Mouse (Mus musculus) CH12.LX (cell line): ENCODE results near the gene Esyt2. TPM values are rescaled to one million over a fixed set of nuclear protein-coding genes. Genes with fewer than 3 reads are reported as not detected.
A peak's percentile ranks its signal among the peaks of the same experiment; 100 is the strongest.

Experiments used
- DNase-seq: peaks from one replicate; pipeline ENCODE4 v3.0.0-alpha.2; 2013; ENCODE audit errors: extremely low read depth
- H3K27ac ChIP-seq: 2 replicates; pipeline ENCODE4 v1.5.1; 2012; ENCODE audit warnings: low read depth, mild to moderate bottlenecking, control low read depth, moderate library complexity; ENCODE audit not compliant: insufficient read depth
- H3K27me3 ChIP-seq: replicated peaks from 2 replicates; pipeline ENCODE3; 2012; ENCODE audit warnings: inconsistent platforms
- H3K36me3 ChIP-seq, 2 experiments: replicated peaks in 1 of 2; 2 replicates each; pipeline versions ENCODE3 to v1.6.1; 2012; ENCODE audit warnings: inconsistent platforms in 1 of 2, low read length in 1 of 2, mild to moderate bottlenecking in 1 of 2, mixed read lengths in 1 of 2, moderate library complexity in 1 of 2; ENCODE audit not compliant: control insufficient read depth in 1 of 2, insufficient read depth in 1 of 2
- H3K4me1 ChIP-seq, 2 experiments: 2 replicates each; pipeline ENCODE4 v1.6.1; 2012; ENCODE audit warnings: inconsistent platforms in 1 of 2, moderate library complexity in 1 of 2; ENCODE audit not compliant: insufficient read depth in 2 of 2, control insufficient read depth in 1 of 2
- H3K4me2 ChIP-seq: 2 replicates; pipeline ENCODE4 v1.6.1; 2012; ENCODE audit warnings: low read depth, mild to moderate bottlenecking, control low read depth; ENCODE audit not compliant: poor library complexity, insufficient read depth, severe bottlenecking
- H3K4me3 ChIP-seq, 3 experiments: fragments of 150-350 bp in 1 of 3; sonication (generic) in 1 of 3; replicated peaks in 1 of 3; 2 replicates each; pipeline versions ENCODE3 to v1.5.1; 2011 to 2012; ENCODE audit warnings: low read depth in 2 of 3, low read length in 2 of 3, mild to moderate bottlenecking in 2 of 3, moderate library complexity in 2 of 3, control low read depth in 1 of 3, improper control_type of control experiment in 1 of 3, inconsistent platforms in 1 of 3, mixed read lengths in 1 of 3; ENCODE audit not compliant: poor library complexity in 1 of 3
- H3K79me2 ChIP-seq: replicated peaks from 2 replicates; pipeline ENCODE4 v1.6.1; 2012; ENCODE audit warnings: mild to moderate bottlenecking, moderate library complexity; ENCODE audit not compliant: control insufficient read depth, poor library complexity, insufficient read depth, severe bottlenecking; ENCODE audit errors: extremely low read depth
- H3K9ac ChIP-seq: 2 replicates; pipeline ENCODE4 v1.6.1; 2012; ENCODE audit warnings: low read depth, mild to moderate bottlenecking, control low read depth, moderate library complexity; ENCODE audit not compliant: insufficient read depth
- H3K9me3 ChIP-seq: replicated peaks from 2 replicates; pipeline ENCODE3; 2012; ENCODE audit warnings: low read length, inconsistent platforms, mixed read lengths
- BHLHE40 ChIP-seq: IDR thresholded peaks from 2 replicates; pipeline ENCODE4 v1.6.1; 2011; ENCODE audit warnings: mild to moderate bottlenecking, low read depth, low read length, improper control_type of control experiment
- CHD1 ChIP-seq: IDR thresholded peaks from 2 replicates; pipeline ENCODE4 v1.6.1; 2012; ENCODE audit warnings: low read depth, low read length, improper control_type of control experiment, inconsistent platforms
- CHD2 ChIP-seq: IDR thresholded peaks from 2 replicates; pipeline ENCODE4 v1.6.1; 2011; ENCODE audit warnings: low read length, improper control_type of control experiment
- CTCF ChIP-seq, 2 experiments: IDR thresholded peaks in 1 of 2; conservative IDR thresholded peaks in 1 of 2; 2 replicates each; pipeline ENCODE4 v1.5.1; 2011 to 2012; ENCODE audit warnings: low read depth in 2 of 2, low read length in 2 of 2, improper control_type of control experiment in 1 of 2, inconsistent platforms in 1 of 2, mild to moderate bottlenecking in 1 of 2, moderate library complexity in 1 of 2
- ELF1 ChIP-seq: IDR thresholded peaks from 2 replicates; pipeline ENCODE4 v1.6.1; 2014; ENCODE audit warnings: low read depth, mild to moderate bottlenecking, inconsistent platforms, low read length, improper control_type of control experiment
- ETS1 ChIP-seq: conservative IDR thresholded peaks from 2 replicates; pipeline ENCODE4 v1.6.1; 2012; ENCODE audit warnings: low read depth, mild to moderate bottlenecking, inconsistent platforms, low read length, improper control_type of control experiment, moderate library complexity
- GABPA ChIP-seq: IDR thresholded peaks from 2 replicates; pipeline ENCODE4 v1.6.1; 2012; ENCODE audit warnings: low read depth, low read length, improper control_type of control experiment, inconsistent platforms; ENCODE audit not compliant: insufficient replicate concordance
- IRF4 ChIP-seq: IDR thresholded peaks from 2 replicates; pipeline ENCODE4 v1.6.1; 2014; ENCODE audit warnings: low read depth, mild to moderate bottlenecking, inconsistent platforms, low read length, improper control_type of control experiment
- JUN ChIP-seq: IDR thresholded peaks from 2 replicates; pipeline ENCODE4 v1.6.1; 2011; ENCODE audit warnings: low read depth, mild to moderate bottlenecking, low read length, improper control_type of control experiment, moderate library complexity; ENCODE audit not compliant: insufficient read depth
- JUND ChIP-seq: conservative IDR thresholded peaks from 2 replicates; pipeline ENCODE4 v1.6.1; 2011; ENCODE audit warnings: low read depth, low read length, improper control_type of control experiment
- MAX ChIP-seq: IDR thresholded peaks from 2 replicates; pipeline ENCODE4 v1.6.1; 2011; ENCODE audit warnings: low read length, improper control_type of control experiment
- MAZ ChIP-seq: IDR thresholded peaks from 2 replicates; pipeline ENCODE4 v1.6.1; 2012; ENCODE audit warnings: low read depth, mild to moderate bottlenecking, inconsistent platforms, low read length, improper control_type of control experiment, moderate library complexity
- MEF2A ChIP-seq: IDR thresholded peaks from 2 replicates; pipeline ENCODE4 v1.6.1; 2014; ENCODE audit warnings: low read depth, mild to moderate bottlenecking, inconsistent platforms, low read length, improper control_type of control experiment, borderline replicate concordance
- MYC ChIP-seq: IDR thresholded peaks from 2 replicates; pipeline ENCODE4 v1.6.1; 2011; ENCODE audit warnings: low read depth, mild to moderate bottlenecking, improper control_type of control experiment, low read length
- NELFE ChIP-seq: IDR thresholded peaks from 2 replicates; pipeline ENCODE4 v1.6.1; 2011; ENCODE audit warnings: low read depth, low read length, improper control_type of control experiment
- NRF1 ChIP-seq: IDR thresholded peaks from 2 replicates; pipeline ENCODE4 v1.6.1; 2014; ENCODE audit warnings: low read depth, mild to moderate bottlenecking, inconsistent platforms, low read length, improper control_type of control experiment, moderate library complexity
- PAX5 ChIP-seq: IDR thresholded peaks from 2 replicates; pipeline ENCODE4 v1.6.1; 2012; ENCODE audit warnings: low read length, inconsistent platforms, mixed read lengths
- POLR2A ChIP-seq: IDR thresholded peaks from 2 replicates; pipeline ENCODE4 v1.6.1; 2011; ENCODE audit warnings: low read depth, mild to moderate bottlenecking, improper control_type of control experiment, low read length
- POLR2AphosphoS2 ChIP-seq: IDR thresholded peaks from 2 replicates; pipeline ENCODE4 v1.6.1; 2011; ENCODE audit warnings: low read depth, low read length, improper control_type of control experiment
- RAD21 ChIP-seq: IDR thresholded peaks from 2 replicates; pipeline ENCODE4 v1.6.1; 2011; ENCODE audit warnings: low read depth, mild to moderate bottlenecking, low read length, improper control_type of control experiment, moderate library complexity
- RCOR1 ChIP-seq: conservative IDR thresholded peaks from 2 replicates; pipeline ENCODE4 v1.6.1; 2012; ENCODE audit warnings: low read depth, mild to moderate bottlenecking, inconsistent platforms, low read length, improper control_type of control experiment
- SIN3A ChIP-seq: IDR thresholded peaks from 2 replicates; pipeline ENCODE4 v1.6.1; 2012; ENCODE audit warnings: low read length, improper control_type of control experiment, inconsistent platforms
- TBP ChIP-seq: conservative IDR thresholded peaks from 2 replicates; pipeline ENCODE4 v1.6.1; 2011; ENCODE audit warnings: low read depth, low read length, improper control_type of control experiment
- TCF12 ChIP-seq: IDR thresholded peaks from 2 replicates; pipeline ENCODE4 v1.6.1; 2014; ENCODE audit warnings: low read depth, mild to moderate bottlenecking, inconsistent platforms, low read length, improper control_type of control experiment
- UBTF ChIP-seq: IDR thresholded peaks from 2 replicates; pipeline ENCODE4 v1.6.1; 2012; ENCODE audit warnings: low read depth, mild to moderate bottlenecking, inconsistent platforms, low read length, improper control_type of control experiment, moderate library complexity
- USF1 ChIP-seq: IDR thresholded peaks from 2 replicates; pipeline ENCODE4 v1.6.1; 2014; ENCODE audit warnings: low read depth, mild to moderate bottlenecking, inconsistent platforms, low read length, improper control_type of control experiment
- ZC3H11A ChIP-seq: IDR thresholded peaks from 2 replicates; pipeline ENCODE4 v1.6.1; 2012; ENCODE audit warnings: low read depth, mild to moderate bottlenecking, inconsistent platforms, low read length, improper control_type of control experiment
- ZKSCAN1 ChIP-seq: IDR thresholded peaks from 2 replicates; pipeline ENCODE4 v1.6.1; 2012; ENCODE audit warnings: low read depth, inconsistent platforms, low read length, improper control_type of control experiment, borderline replicate concordance
- dilution Hi-C: fragments of 300-500 bp; cut with MboI; formaldehyde crosslinking; loops from 2 replicates; pipeline ENCODE4 v1.14.3; 2020; ENCODE audit warnings: low sequenced_read_pairs; ENCODE audit not compliant: extremely low pct_unique_long_range_greater_than_20kb, extremely low pct_ligation_motif_present
- in situ Hi-C: fragments of 300-500 bp; cut with MboI; formaldehyde crosslinking; loops from 3 replicates; pipeline ENCODE4 v1.14.3; 2019; ENCODE audit warnings: low sequenced_read_pairs, low pct_ligation_motif_present, low pct_unique_long_range_greater_than_20kb, mixed read lengths
- polyA plus RNA-seq: library from polyadenylated mRNA; unstranded; fragments of >175 nt; gene quantifications from 2 replicates; pipeline ENCODE4 v1.2.1, GENCODE M21; 2012; ENCODE audit warnings: low read depth; ENCODE audit not compliant: insufficient read length
- total RNA-seq, 2 experiments: library from RNA; depleted of rRNA; stranded (reverse); fragments of 300-350 nt in 1 of 2; fragments of >200 nt in 1 of 2; gene quantifications; 2 replicates each; pipeline ENCODE4 v1.2.3; 2012 to 2014

The Esyt2 gene
- total and polyA plus RNA-seq, 3 experiments, result 6.9 to 12.8 (median 8.2) TPM

GRCm38 (mm10) chr12:116404012-116404679 is 123.2 kb downstream of the Esyt2 start:
- peaks cover 22% of the 10 kb centered on the region for H3K79me2 ChIP-seq
- no peaks in the 10 kb centered on the region for H3K27me3 ChIP-seq
- H3K36me3 ChIP-seq, result peaks cover 12 to 40% of the 10 kb centered on the region in 2 experiments
- H3K4me2 ChIP-seq, result peak overlapping the region; percentile 79
- in situ Hi-C loops, result loop anchor here (25.0 kb wide), 1 partner anchor 117 kb away; the partner anchor contains the start of genes Esyt2 and Gm11027
- DNase-seq, result peak; percentile 12
- H3K4me1 ChIP-seq, result peaks cover 9 to 47% of the 10 kb centered on the region in 2 experiments
- dilution Hi-C loops, result no loop called here
- peak overlapping the region; percentile 64 to 97 (median 67) for H3K4me3 ChIP-seq
- no peak overlapping the region for H3K27ac ChIP-seq
- TF ChIP-seq CTCF (conservative IDR thresholded peaks at IDR 0.05 in 1 of 2, IDR thresholded peaks at IDR 0.05 in 1 of 2; ENCODE audit: low read depth in 2 of 2, low read length in 2 of 2) (0 out of 4 replicates have a peak, but pooled peaks of 1 of the 2 experiments have one; percentile 8), NRF1 (no peak)
- H3K9me3 ChIP-seq, result peaks cover 4% of the 10 kb centered on the region
- H3K9ac ChIP-seq, result peak overlapping the region; percentile 78

GRCm38 (mm10) chr12:116405045-116405835 is 124.2 kb downstream of the Esyt2 start, which contains the start of gene Ncapg2:
Ncapg2 (plus strand) TSS chr12:116405402.
- Histone ChIP-seq H3K79me2 (peaks cover 28% of the 10 kb centered on the region), H3K36me3 (peaks cover 20 to 45% of the 10 kb centered on the region in 2 experiments), H3K9ac (peak within 1 kb of the TSS; percentile 96), H3K27me3 (no peaks in the 10 kb centered on the region), H3K4me1 (peaks cover 9 to 52% of the 10 kb centered on the region in 2 experiments), H3K4me3 (peak within 1 kb of the TSS; percentile 92 to 97 (median 95)), H3K4me2 (peak within 1 kb of the TSS; percentile 79), H3K27ac (peak within 1 kb of the TSS; percentile 33; the same call in 1 of the 2 replicates), H3K9me3 (peaks cover 4% of the 10 kb centered on the region)
- peak; percentile 98 for DNase-seq
- in situ Hi-C loops, result loop anchor here (25.0 kb wide), 1 partner anchor 118 kb away; the partner anchor contains the start of genes Esyt2 and Gm11027
- dilution Hi-C loops, result no loop called here
- TF ChIP-seq ETS1 (peak; percentile 49; the same call in 1 of the 2 replicates), MYC (0 out of 2 replicates have a peak, but pooled peaks have one; percentile 45), NRF1 (peak; percentile 100), GABPA (no peak), UBTF (0 out of 2 replicates have a peak, but pooled peaks have one; percentile 18), IRF4 (peak; percentile 46; the same call in 1 of the 2 replicates), JUN (no peak), PAX5 (no peak), RAD21 (no peak), TBP (no peak), JUND (no peak), RCOR1 (no peak), CHD1 (peak; percentile 53; the same call in 1 of the 2 replicates), ELF1 (peak; percentile 69), USF1 (peak; percentile 3; the same call in 1 of the 2 replicates), ZKSCAN1 (peak; percentile 62), TCF12 (peak; percentile 85), MAX (peak; percentile 83), MAZ (0 out of 2 replicates have a peak, but pooled peaks have one; percentile 73), CHD2 (peak; percentile 99), MEF2A (peak; percentile 74), BHLHE40 (peak; percentile 75), POLR2AphosphoS2 (peak; percentile 76; the same call in 1 of the 2 replicates), NELFE (peak; percentile 77), ZC3H11A (no peak), CTCF (conservative IDR thresholded peaks at IDR 0.05 in 1 of 2, IDR thresholded peaks at IDR 0.05 in 1 of 2; ENCODE audit: low read depth in 2 of 2, low read length in 2 of 2) (no peak), SIN3A (peak; percentile 95), POLR2A (peak; percentile 91)
